Mouse (Mus musculus) olfactory bulb, adult 2 months (tissue): ENCODE data around the gene Nup188. TPM values are rescaled to one million over a fixed set of nuclear protein-coding genes. Genes with fewer than 3 reads are reported as not detected.

Experiments used
- H3K27ac ChIP-seq: fragments of 200-500 bp; 2 replicates; pipeline ENCODE4 v1.5.1; 2012; ENCODE audit warnings: low read depth, low read length; ENCODE audit not compliant: insufficient read depth
- H3K4me1 ChIP-seq: fragments of 200-500 bp; 2 replicates; pipeline ENCODE4 v1.6.1; 2012; ENCODE audit warnings: low read length; ENCODE audit not compliant: control insufficient read depth, insufficient read depth
- H3K4me3 ChIP-seq: fragments of 200-500 bp; 2 replicates; pipeline ENCODE4 v1.5.1; 2012; ENCODE audit warnings: mild to moderate bottlenecking, low read depth, low read length, moderate library complexity; ENCODE audit not compliant: insufficient read depth
- CTCF ChIP-seq: fragments of 200-500 bp; IDR thresholded peaks from 2 replicates; pipeline ENCODE4 v1.5.1; 2012; ENCODE audit warnings: low read depth, mild to moderate bottlenecking, low read length, moderate library complexity; ENCODE audit not compliant: insufficient read depth
- POLR2A ChIP-seq: fragments of 200-500 bp; IDR thresholded peaks from 2 replicates; pipeline ENCODE4 v1.6.1; 2012; ENCODE audit warnings: mild to moderate bottlenecking, low read depth, low read length, moderate library complexity; ENCODE audit not compliant: insufficient read depth
- WGBS: fragments of 180-500 bp; shearing (Covaris S2); methylation state at CpG from one replicate; pipeline ENCODE4 v1.1.7; 2018; 5-methylcytosine and 5-hydroxymethylcytosine counted together
- polyA plus RNA-seq: library from polyadenylated mRNA; stranded (reverse); fragments of >200 nt; gene quantifications from 2 replicates; pipeline ENCODE4 v1.2.4, GENCODE M21; 2012; ENCODE audit warnings: low replicate concordance; ENCODE audit not compliant: missing spikeins, insufficient read depth, insufficient read length

Nup188 gene
- polyA plus RNA-seq, 1 experiment: not detected

GRCm38 (mm10) chr2:30356266-30356665 is 70.1 kb downstream of the Nup188 start:
- Histone ChIP-seq H3K27ac (no peak overlapping the region), H3K4me3 (peak overlapping the region; percentile 15; the same call in 1 of the 2 replicates), H3K4me1 (peaks cover 42% of the 10 kb centered on the region)
- 22% methylated on average over 4 of the region's 4 CpGs for WGBS
- no peak for TF ChIP-seq POLR2A
- TF ChIP-seq CTCF: no peak

- 57% methylated on average over 9 of the region's 9 CpGs for WGBS
- H3K4me3 ChIP-seq: peak overlapping the region; percentile 65
These were observed 70.7 kb downstream of the Nup188 start for GRCm38 (mm10) chr2:30356906-30357305.

GRCm38 (mm10) chr2:30357552-30358510 is 71.6 kb downstream of the Nup188 start:
- TF ChIP-seq POLR2A: no peak
- 38% methylated on average over 8 of the region's 8 CpGs for WGBS
- Histone ChIP-seq H3K4me3 (peak overlapping the region; percentile 65), H3K27ac (peak overlapping the region; percentile 90), H3K4me1 (peaks cover 42% of the 10 kb centered on the region)

More at GRCm38 (mm10) chr2:30356906-30357305, 70.7 kb downstream of the Nup188 start:
- TF ChIP-seq CTCF (no peak), POLR2A (no peak)
- Histone ChIP-seq H3K27ac (peak overlapping the region; percentile 90), H3K4me1 (peaks cover 42% of the 10 kb centered on the region)

- Histone ChIP-seq H3K4me3 (peak within 1 kb of the TSS; percentile 65), H3K27ac (peak within 1 kb of the TSS; percentile 90), H3K4me1 (peaks cover 42% of the 10 kb centered on the region)
- peak; percentile 56; the same call in 1 of the 2 replicates for TF ChIP-seq POLR2A
- TF ChIP-seq CTCF: peak; percentile 21; the same call in 1 of the 2 replicates
- under 1% methylated on average over 73 of the region's 73 CpGs for WGBS
These were observed 72.6 kb downstream of the Nup188 start, which contains the start of gene Sh3glb2 for GRCm38 (mm10) chr2:30358533-30359531. TSS of gene Sh3glb2 (minus strand) at chr2:30359337.

GRCm38 (mm10) chr2:30360626-30361025 is 74.4 kb downstream of the Nup188 start:
- no peak for TF ChIP-seq POLR2A
- TF ChIP-seq CTCF: no peak
- Histone ChIP-seq H3K27ac (no peak overlapping the region), H3K4me1 (peaks cover 39% of the 10 kb centered on the region), H3K4me3 (no peak overlapping the region)
- WGBS: 86% methylated on average over 10 of the region's 10 CpGs

GRCm38 (mm10) chr2:30362865-30363264 is 76.7 kb downstream of the Nup188 start:
- no peak overlapping the region for H3K4me3 ChIP-seq
- peaks cover 27% of the 10 kb centered on the region for H3K4me1 ChIP-seq
- no peak for TF ChIP-seq POLR2A
- TF ChIP-seq CTCF: no peak
- no peak overlapping the region for H3K27ac ChIP-seq
- WGBS: 78% methylated on average over 5 of the region's 5 CpGs

GRCm38 (mm10) chr2:30363773-30364650 is 77.8 kb downstream of the Nup188 start, which contains the start of gene Miga2:
TSS of gene Miga2 (plus strand) at chr2:30364233.
- WGBS: under 1% methylated on average over 54 of the region's 54 CpGs
- TF ChIP-seq POLR2A (peak; percentile 72), CTCF (no peak)
- Histone ChIP-seq H3K27ac (peak within 1 kb of the TSS; percentile 28; the same call in 1 of the 2 replicates), H3K4me1 (peaks cover 20% of the 10 kb centered on the region), H3K4me3 (peak within 1 kb of the TSS; percentile 64)
